Mouse (Mus musculus) MEL (cell line): Measurements from ENCODE around the gene Fcer1g. TPM values are rescaled to one million over a fixed set of nuclear protein-coding genes. Genes with fewer than 3 reads are reported as not detected.

ENCODE experiments used
- DNase-seq: peaks from one replicate; pipeline ENCODE4 v3.0.0; 2011; ENCODE audit warnings: low read depth, low spot score
- H3K27ac ChIP-seq: 2 replicates; pipeline ENCODE4 v1.5.1; 2012; ENCODE audit warnings: low read depth, mild to moderate bottlenecking, control low read depth, low read length, moderate library complexity; ENCODE audit not compliant: control insufficient read depth
- H3K27me3 ChIP-seq, 2 experiments: fragments of 150-350 bp in 1 of 2; sonication (generic) in 1 of 2; 2 replicates each; pipeline ENCODE4 v1.6.1; 2012; ENCODE audit warnings: low read length in 2 of 2, mild to moderate bottlenecking in 2 of 2, improper control_type of control experiment in 1 of 2, moderate library complexity in 1 of 2; ENCODE audit not compliant: insufficient read depth in 2 of 2, control insufficient read depth in 1 of 2
- H3K36me3 ChIP-seq, 2 experiments: 2 replicates each; pipeline ENCODE4 v1.6.1; 2012 to 2014; ENCODE audit warnings: low read length in 2 of 2, improper control_type of control experiment in 1 of 2, inconsistent platforms in 1 of 2, mild to moderate bottlenecking in 1 of 2; ENCODE audit not compliant: insufficient read depth in 2 of 2, control insufficient read depth in 1 of 2
- H3K4me1 ChIP-seq, 2 experiments: fragments of 150-350 bp in 1 of 2; sonication (generic) in 1 of 2; 2 replicates each; pipeline ENCODE4 v1.6.1; 2012; ENCODE audit warnings: low read length in 2 of 2, improper control_type of control experiment in 1 of 2, mild to moderate bottlenecking in 1 of 2; ENCODE audit not compliant: insufficient read depth in 2 of 2, control insufficient read depth in 1 of 2
- H3K4me3 ChIP-seq, 2 experiments: fragments of 150-350 bp in 1 of 2; sonication (generic) in 1 of 2; 2 replicates each; pipeline ENCODE4 v1.5.1; 2012; ENCODE audit warnings: low read depth in 2 of 2, low read length in 2 of 2, mild to moderate bottlenecking in 2 of 2, moderate library complexity in 2 of 2, control low read depth in 1 of 2, improper control_type of control experiment in 1 of 2; ENCODE audit not compliant: control insufficient read depth in 1 of 2, insufficient read depth in 1 of 2
- H3K79me2 ChIP-seq: 2 replicates; pipeline ENCODE4 v1.6.1; 2012; ENCODE audit warnings: mild to moderate bottlenecking, low read length, moderate library complexity; ENCODE audit not compliant: control insufficient read depth, poor library complexity, insufficient read depth
- H3K9ac ChIP-seq: 2 replicates; pipeline ENCODE4 v1.6.1; 2012; ENCODE audit warnings: low read depth, mild to moderate bottlenecking, control low read depth, low read length, moderate library complexity; ENCODE audit not compliant: control insufficient read depth, poor library complexity, severe bottlenecking
- H3K9me3 ChIP-seq: fragments of 150-350 bp; sonication (generic); replicated peaks from 2 replicates; pipeline ENCODE4 v1.6.1; 2012; ENCODE audit warnings: mild to moderate bottlenecking, low read length, improper control_type of control experiment, moderate library complexity; ENCODE audit not compliant: insufficient read depth
- BHLHE40 ChIP-seq: IDR thresholded peaks from 2 replicates; pipeline ENCODE4 v1.6.1; 2012; ENCODE audit warnings: low read depth, mild to moderate bottlenecking, inconsistent platforms, low read length, improper control_type of control experiment, borderline replicate concordance
- CHD2 ChIP-seq: IDR thresholded peaks from 2 replicates; pipeline ENCODE4 v1.6.1; 2011; ENCODE audit warnings: low read length, improper control_type of control experiment
- CTCF ChIP-seq, 3 experiments: IDR thresholded peaks in 2 of 3; conservative IDR thresholded peaks in 1 of 3; 2 replicates each; pipeline ENCODE4 v1.5.1; 2011 to 2012; ENCODE audit warnings: low read length in 3 of 3, low read depth in 2 of 3, mild to moderate bottlenecking in 2 of 3, improper control_type of control experiment in 1 of 3, inconsistent platforms in 1 of 3, mixed read lengths in 1 of 3, moderate library complexity in 1 of 3; ENCODE audit not compliant: control insufficient read depth in 1 of 3, insufficient read depth in 1 of 3, poor library complexity in 1 of 3, severe bottlenecking in 1 of 3
- EP300 ChIP-seq, 2 experiments: IDR thresholded peaks; 2 replicates each; pipeline ENCODE4 v1.6.1; 2011; ENCODE audit warnings: improper control_type of control experiment in 2 of 2, low read length in 2 of 2, low read depth in 1 of 2, mild to moderate bottlenecking in 1 of 2
- ETS1 ChIP-seq: IDR thresholded peaks from 2 replicates; pipeline ENCODE4 v1.6.1; 2012; ENCODE audit warnings: low read depth, mild to moderate bottlenecking, inconsistent platforms, low read length, improper control_type of control experiment, moderate library complexity
- GABPA ChIP-seq: IDR thresholded peaks from 2 replicates; pipeline ENCODE4 v1.6.1; 2012; ENCODE audit warnings: low read depth, mild to moderate bottlenecking, inconsistent platforms, low read length, improper control_type of control experiment, moderate library complexity
- GATA1 ChIP-seq: IDR thresholded peaks from 2 replicates; pipeline ENCODE4 v1.6.1; 2011; ENCODE audit warnings: low read depth, low read length, improper control_type of control experiment
- HCFC1 ChIP-seq: IDR thresholded peaks from 2 replicates; pipeline ENCODE4 v1.6.1; 2012; ENCODE audit warnings: low read depth, mild to moderate bottlenecking, inconsistent platforms, low read length, improper control_type of control experiment, moderate library complexity
- KAT2A ChIP-seq: conservative IDR thresholded peaks from 2 replicates; pipeline ENCODE4 v1.6.1; 2012; ENCODE audit warnings: low read depth, low read length, improper control_type of control experiment, inconsistent platforms
- MEF2A ChIP-seq: IDR thresholded peaks from 2 replicates; pipeline ENCODE4 v1.6.1; 2014; ENCODE audit warnings: low read depth, mild to moderate bottlenecking, inconsistent platforms, low read length, improper control_type of control experiment; ENCODE audit not compliant: poor library complexity, insufficient replicate concordance, severe bottlenecking; ENCODE audit errors: extremely low read depth
- MXI1 ChIP-seq: IDR thresholded peaks from 2 replicates; pipeline ENCODE4 v1.6.1; 2011; ENCODE audit warnings: mild to moderate bottlenecking, low read depth, low read length, improper control_type of control experiment
- MYC ChIP-seq: IDR thresholded peaks from 2 replicates; pipeline ENCODE4 v1.6.1; 2011; ENCODE audit warnings: low read depth, mild to moderate bottlenecking, low read length, improper control_type of control experiment, moderate library complexity
- NELFE ChIP-seq: IDR thresholded peaks from 2 replicates; pipeline ENCODE4 v1.6.1; 2011; ENCODE audit warnings: low read depth, low read length, improper control_type of control experiment
- NRF1 ChIP-seq: IDR thresholded peaks from 2 replicates; pipeline ENCODE4 v1.6.1; 2014; ENCODE audit warnings: low read depth, mild to moderate bottlenecking, inconsistent platforms, low read length, improper control_type of control experiment, moderate library complexity; ENCODE audit not compliant: poor library complexity, insufficient read depth, severe bottlenecking
- POLR2A ChIP-seq, 2 experiments: IDR thresholded peaks; 2 replicates each; pipeline ENCODE4 v1.6.1; 2011 to 2012; ENCODE audit warnings: low read length in 2 of 2, mild to moderate bottlenecking in 2 of 2, control low read depth in 1 of 2, improper control_type of control experiment in 1 of 2, low read depth in 1 of 2, moderate library complexity in 1 of 2; ENCODE audit not compliant: control insufficient read depth in 1 of 2, insufficient read depth in 1 of 2, poor library complexity in 1 of 2
- POLR2AphosphoS2 ChIP-seq: IDR thresholded peaks from 2 replicates; pipeline ENCODE4 v1.6.1; 2011; ENCODE audit warnings: low read length, improper control_type of control experiment
- POLR2AphosphoS5 ChIP-seq: IDR thresholded peaks from 2 replicates; pipeline ENCODE4 v1.6.1; 2012; ENCODE audit warnings: low read depth, borderline replicate concordance, mild to moderate bottlenecking, inconsistent platforms, low read length, moderate library complexity, mixed read lengths
- RAD21 ChIP-seq: IDR thresholded peaks from 2 replicates; pipeline ENCODE4 v1.6.1; 2011; ENCODE audit warnings: mild to moderate bottlenecking, low read depth, low read length, improper control_type of control experiment
- SIN3A ChIP-seq: IDR thresholded peaks from 2 replicates; pipeline ENCODE4 v1.6.1; 2012; ENCODE audit warnings: low read length, improper control_type of control experiment, inconsistent platforms
- SMC3 ChIP-seq: IDR thresholded peaks from 2 replicates; pipeline ENCODE4 v1.6.1; 2011; ENCODE audit warnings: low read depth, low read length, improper control_type of control experiment
- TAL1 ChIP-seq: IDR thresholded peaks from 2 replicates; pipeline ENCODE4 v1.6.1; 2012; ENCODE audit warnings: mild to moderate bottlenecking, inconsistent platforms, low read length, moderate library complexity, mixed read lengths
- TCF12 ChIP-seq: IDR thresholded peaks from 2 replicates; pipeline ENCODE4 v1.6.1; 2014; ENCODE audit warnings: low read depth, mild to moderate bottlenecking, inconsistent platforms, low read length, improper control_type of control experiment, moderate library complexity
- UBTF ChIP-seq: IDR thresholded peaks from 2 replicates; pipeline ENCODE4 v1.6.1; 2012; ENCODE audit warnings: low read depth, mild to moderate bottlenecking, inconsistent platforms, low read length, improper control_type of control experiment, moderate library complexity, borderline replicate concordance; ENCODE audit not compliant: insufficient read depth
- USF1 ChIP-seq: IDR thresholded peaks from 2 replicates; pipeline ENCODE4 v1.6.1; 2014; ENCODE audit warnings: low read depth, mild to moderate bottlenecking, inconsistent platforms, low read length, improper control_type of control experiment, moderate library complexity
- USF2 ChIP-seq, 2 experiments: IDR thresholded peaks; 2 replicates each; pipeline ENCODE4 v1.6.1; 2011 to 2012; ENCODE audit warnings: improper control_type of control experiment in 2 of 2, low read length in 2 of 2, borderline replicate concordance in 1 of 2, inconsistent platforms in 1 of 2, low read depth in 1 of 2, mild to moderate bottlenecking in 1 of 2; ENCODE audit not compliant: insufficient read depth in 1 of 2
- ZKSCAN1 ChIP-seq: IDR thresholded peaks from 2 replicates; pipeline ENCODE4 v1.6.1; 2012; ENCODE audit warnings: low read depth, mild to moderate bottlenecking, inconsistent platforms, low read length, improper control_type of control experiment, moderate library complexity
- polyA plus RNA-seq, 2 experiments: library from polyadenylated mRNA; stranded (reverse) in 1 of 2; unstranded in 1 of 2; fragments of >175 nt in 1 of 2; fragments of >200 nt in 1 of 2; gene quantifications; 2 replicates each; pipeline versions ENCODE4 v1.2.1 to v1.2.4; 2012; ENCODE audit warnings: low replicate concordance in 2 of 2, low read depth in 1 of 2; ENCODE audit not compliant: insufficient read length in 2 of 2, insufficient read depth in 1 of 2, missing spikeins in 1 of 2
- total RNA-seq: library from RNA; depleted of rRNA; stranded (reverse); fragments of 300-350 nt; gene quantifications from 2 replicates; pipeline ENCODE4 v1.2.3, GENCODE M21; 2012

Gene Fcer1g
- total and polyA plus RNA-seq, 3 experiments, result 0.62 to 1.1 TPM; not detected in 1

DNA sequence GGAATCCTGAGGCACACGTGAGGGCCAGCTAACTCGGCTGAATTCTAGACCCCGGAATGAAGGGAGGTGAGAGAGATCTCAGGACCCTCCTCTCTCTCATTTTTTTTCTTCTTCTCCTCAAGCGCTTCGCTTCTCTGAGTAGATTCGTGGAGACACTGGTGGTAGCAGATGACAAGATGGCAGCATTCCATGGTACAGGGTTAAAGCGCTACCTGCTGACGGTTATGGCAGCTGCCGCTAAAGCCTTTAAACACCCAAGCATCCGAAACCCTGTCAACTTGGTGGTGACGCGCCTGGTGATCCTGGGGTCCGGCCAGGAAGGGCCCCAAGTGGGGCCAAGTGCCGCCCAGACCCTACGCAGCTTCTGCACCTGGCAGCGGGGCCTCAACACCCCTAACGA lies 18.2 kb upstream of the Fcer1g start:
- Histone ChIP-seq H3K4me3 (no peak overlapping the region), H3K27me3 (peaks cover 0 to 3% of the 10 kb centered on the region in 2 experiments; a peak in 1 of 4 replicates), H3K27ac (no peak overlapping the region), H3K36me3 (no peaks in the 10 kb centered on the region), H3K79me2 (no peaks in the 10 kb centered on the region), H3K9ac (no peak overlapping the region), H3K9me3 (no peaks in the 10 kb centered on the region), H3K4me1 (peaks cover 0 to 9% of the 10 kb centered on the region in 2 experiments; a peak in 2 of 4 replicates)
- no peak for TF ChIP-seq GATA1
- no peak for TF ChIP-seq POLR2AphosphoS2
- no peak for TF ChIP-seq NRF1
- no peak for TF ChIP-seq SMC3
- TF ChIP-seq ETS1, result no peak
- TF ChIP-seq GABPA, result no peak
- no peak for TF ChIP-seq NELFE
- no peak for TF ChIP-seq SIN3A
- TF ChIP-seq ZKSCAN1, result no peak
- TF ChIP-seq TCF12, result no peak
- no peak for TF ChIP-seq HCFC1
- no peak for TF ChIP-seq CHD2
- no peak for TF ChIP-seq CTCF (IDR thresholded peaks at IDR 0.05 in 2 of 3, conservative IDR thresholded peaks at IDR 0.05 in 1 of 3; ENCODE audit: control insufficient read depth in 1 of 3, insufficient read depth in 1 of 3, low read depth in 2 of 3, low read length in 3 of 3, poor library complexity in 1 of 3, severe bottlenecking in 1 of 3)
- TF ChIP-seq EP300 (IDR thresholded peaks at IDR 0.05; ENCODE audit: low read depth in 1 of 2, low read length in 2 of 2), result no peak
- DNase-seq, result no peak

DNA sequence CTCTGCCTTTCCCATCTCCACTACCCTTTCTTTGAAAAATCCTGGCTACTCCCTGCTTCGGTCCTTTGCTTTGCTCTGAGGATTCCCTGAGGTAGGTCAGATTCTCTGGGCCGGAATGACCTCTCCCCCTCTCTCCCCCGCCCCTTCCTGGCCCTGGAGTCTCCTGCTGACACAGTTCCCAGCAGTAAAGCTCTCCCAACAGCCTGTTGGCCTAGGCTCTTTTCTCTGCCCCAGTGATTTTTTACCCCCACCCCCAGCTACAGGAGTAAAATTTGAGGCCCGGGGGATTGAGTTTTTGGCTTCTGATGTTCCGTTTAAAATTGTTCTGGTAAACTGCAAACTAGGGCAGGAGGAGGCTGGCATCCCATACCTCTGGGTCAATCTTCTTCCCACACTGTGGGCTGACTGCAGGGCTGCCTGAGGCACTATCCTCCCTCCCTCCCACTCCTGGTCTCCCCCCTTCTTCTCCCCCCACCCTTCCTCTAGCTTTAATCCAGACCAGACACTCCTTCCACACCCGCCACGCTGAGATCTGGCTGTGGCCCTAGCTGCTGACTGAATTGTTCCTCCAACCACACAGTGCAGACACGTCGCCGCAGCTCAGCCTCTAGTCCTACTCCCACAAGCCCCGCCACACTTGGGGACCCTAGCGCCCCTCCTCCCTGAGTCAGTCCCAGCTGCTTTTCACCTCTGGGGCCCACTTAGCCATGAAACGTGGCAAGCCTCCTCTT lies 17.6 kb upstream of the Fcer1g start:
- H3K79me2 ChIP-seq, result peaks cover 1% of the 10 kb centered on the region; the same call in 1 of the 2 replicates
- no peak overlapping the region for H3K9ac ChIP-seq
- H3K36me3 ChIP-seq, result no peaks in the 10 kb centered on the region
- no peak overlapping the region for H3K27ac ChIP-seq
- TF ChIP-seq TAL1 (no peak), ETS1 (no peak), RAD21 (no peak), MYC (no peak), BHLHE40 (no peak), ZKSCAN1 (no peak), MXI1 (no peak), USF1 (no peak), UBTF (no peak), USF2 (IDR thresholded peaks at IDR 0.05; ENCODE audit: borderline replicate concordance in 1 of 2, insufficient read depth in 1 of 2, low read depth in 1 of 2, low read length in 2 of 2) (no peak), POLR2A (IDR thresholded peaks at IDR 0.05; ENCODE audit: control insufficient read depth in 1 of 2, insufficient read depth in 1 of 2, low read depth in 1 of 2, low read length in 2 of 2, poor library complexity in 1 of 2) (no peak), MEF2A (no peak), CTCF (IDR thresholded peaks at IDR 0.05 in 2 of 3, conservative IDR thresholded peaks at IDR 0.05 in 1 of 3; ENCODE audit: control insufficient read depth in 1 of 3, insufficient read depth in 1 of 3, low read depth in 2 of 3, low read length in 3 of 3, poor library complexity in 1 of 3, severe bottlenecking in 1 of 3) (no peak), EP300 (IDR thresholded peaks at IDR 0.05; ENCODE audit: low read depth in 1 of 2, low read length in 2 of 2) (no peak), GATA1 (no peak), POLR2AphosphoS5 (no peak), KAT2A (no peak), SIN3A (no peak)
- no peak for DNase-seq
- H3K27me3 ChIP-seq, result peaks cover 0 to 3% of the 10 kb centered on the region in 2 experiments; a peak in 1 of 4 replicates
- no peaks in the 10 kb centered on the region for H3K9me3 ChIP-seq
- H3K4me1 ChIP-seq, result peaks cover 0 to 9% of the 10 kb centered on the region in 2 experiments; a peak in 2 of 4 replicates
- no peak overlapping the region for H3K4me3 ChIP-seq
